Mouse (Mus musculus): ENCODE data around the gene Cul1.
"Not testable (repeated sequence)": the region's sequence is repeated elsewhere in the genome, so short reads cannot be mapped to it uniquely, and the experiment has no call there.

The Cul1 gene

GRCm38 (mm10) chr6:47453098-47453497 lies at the start of gene Cul1:
Cul1 (plus strand) TSS chr6:47453398.
- in situ Hi-C loops (cut with MboI; ENCODE audit: unreplicated experiment in 2 of 2) = loop anchor here in 1 of 2 experiments (10.0 kb wide), 1 partner anchor 138 kb away; no protein-coding TSS in a partner anchor

- in situ Hi-C loops (cut with MboI; ENCODE audit: unreplicated experiment in 2 of 2) = loop anchor here in 1 of 2 experiments (5.0 kb wide), 1 partner anchor 38 kb away; no protein-coding TSS in a partner anchor
Measured at GRCm38 (mm10) chr6:47404419-47405382, 48.5 kb upstream of the Cul1 start.

DNA sequence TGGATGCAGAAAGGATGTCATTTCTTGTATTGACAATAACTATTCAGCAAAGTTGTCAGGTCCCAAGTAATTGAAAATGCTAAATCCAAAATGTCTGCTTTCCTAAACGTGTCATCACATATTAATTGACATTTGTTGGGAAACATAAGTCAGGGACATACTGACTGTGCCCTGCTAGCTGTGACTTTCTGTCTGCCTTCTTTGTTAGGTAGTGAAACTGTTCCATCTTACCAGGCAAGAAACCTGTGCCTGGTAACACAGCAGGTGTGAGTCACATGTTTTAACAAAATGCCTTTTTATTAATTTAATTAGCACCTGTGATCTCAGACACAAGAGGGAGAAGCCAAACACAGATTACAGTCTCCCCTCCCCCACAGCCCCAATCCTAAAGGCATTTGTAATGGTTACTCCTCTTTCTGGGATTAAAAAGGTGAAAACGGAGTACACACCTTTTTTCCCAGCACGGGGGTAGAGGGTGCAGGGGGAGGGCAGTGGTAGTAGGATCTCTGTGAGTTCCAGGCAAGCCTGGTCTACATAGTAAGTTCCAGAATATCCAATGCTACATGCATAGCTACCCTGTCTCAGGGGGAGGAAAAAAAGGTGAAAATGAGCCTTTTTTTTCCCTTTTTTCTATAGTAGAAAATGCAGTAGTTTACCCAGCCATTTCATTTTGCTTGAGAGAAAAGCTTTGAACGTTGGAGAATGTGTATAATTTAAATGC lies 40.2 kb upstream of the Cul1 start:
- in situ Hi-C loops (cut with MboI; ENCODE audit: unreplicated experiment in 2 of 2) = no loop called here

DNA sequence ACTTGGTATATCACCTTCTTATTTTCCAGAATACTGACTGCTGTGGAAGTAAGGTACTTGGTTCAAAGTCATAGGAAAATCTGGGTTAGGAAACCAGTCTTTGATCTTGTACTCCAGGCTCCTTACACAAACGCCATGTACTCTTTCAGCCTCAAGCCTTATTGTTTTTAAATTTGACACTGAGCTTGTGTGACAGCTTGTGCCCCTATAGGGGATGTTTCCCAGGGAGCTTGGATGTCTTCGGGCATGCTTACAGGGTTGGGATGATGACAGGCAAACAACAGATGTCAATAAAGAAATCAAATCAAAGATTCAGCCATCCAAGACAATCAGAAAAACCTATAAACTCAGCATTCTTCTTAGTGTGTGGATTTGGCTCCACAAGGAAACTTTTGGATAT lies 39.5 kb upstream of the Cul1 start:
- in situ Hi-C loops (cut with MboI; ENCODE audit: unreplicated experiment in 2 of 2) = no loop called here

DNA sequence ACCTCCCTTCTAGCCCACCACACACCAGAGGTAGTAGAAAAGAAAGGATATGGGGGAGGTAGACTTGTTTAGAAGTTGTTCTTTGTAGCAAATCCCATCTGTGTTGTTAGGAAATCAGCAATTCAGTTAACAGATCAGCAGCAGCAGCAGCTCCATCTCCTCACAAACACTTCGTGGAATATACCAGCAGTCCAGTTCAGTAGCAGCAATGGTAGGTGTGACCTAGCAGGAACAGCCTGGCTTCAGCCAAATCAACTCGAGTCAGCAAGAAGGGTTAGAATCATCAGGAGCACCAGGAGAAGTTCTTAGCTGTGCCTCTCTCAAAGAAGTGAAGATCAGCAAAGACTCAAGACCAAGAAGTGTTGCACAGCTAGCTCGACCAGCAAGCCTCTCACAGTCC lies 34.5 kb upstream of the Cul1 start:
- in situ Hi-C loops (cut with MboI; ENCODE audit: unreplicated experiment in 2 of 2) = no loop called here

DNA sequence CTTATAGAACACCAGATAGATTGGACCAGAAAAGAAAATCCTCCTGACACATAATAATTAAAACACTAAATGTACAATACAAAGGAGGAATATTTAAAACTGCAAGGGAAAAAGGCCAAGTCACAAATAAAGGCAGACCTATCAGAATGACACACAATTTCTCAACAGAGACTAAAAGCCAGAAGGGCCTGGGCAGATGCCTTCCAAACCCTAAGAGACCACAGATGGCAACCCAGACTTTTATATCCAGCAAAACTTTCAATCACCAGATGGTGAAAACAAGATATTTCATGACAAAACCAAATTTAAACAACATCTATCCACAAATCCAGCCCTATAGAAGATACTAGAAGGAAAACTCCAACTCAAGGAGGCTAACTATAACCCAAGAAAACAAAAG lies 33.0 kb upstream of the Cul1 start:
- in situ Hi-C loops (cut with MboI; ENCODE audit: unreplicated experiment in 2 of 2) = no loop called here

GRCm38 (mm10) chr6:47421221-47421620 lies 32.0 kb upstream of the Cul1 start:
- in situ Hi-C loops (cut with MboI; ENCODE audit: unreplicated experiment in 2 of 2) = no loop called here

DNA sequence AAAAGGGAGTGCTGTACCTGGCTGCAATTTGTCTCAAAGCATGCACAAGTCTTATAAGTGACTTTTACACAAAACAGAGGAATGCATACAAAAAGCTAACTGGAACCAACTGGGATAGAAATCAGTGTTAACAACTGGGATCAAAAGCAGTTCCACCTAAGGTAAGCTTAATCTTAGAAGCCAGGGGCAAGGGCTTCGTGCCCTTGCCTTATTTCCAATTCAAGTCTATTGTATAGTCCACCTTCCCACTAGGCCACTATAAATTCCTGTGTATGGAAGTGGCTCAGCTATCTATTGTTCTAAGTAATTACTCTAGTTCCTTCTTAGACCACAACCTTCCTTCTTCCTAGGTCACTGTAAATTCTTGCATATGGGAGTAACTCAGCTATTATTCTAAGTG lies 27.1 kb upstream of the Cul1 start:
- in situ Hi-C loops (cut with MboI; ENCODE audit: unreplicated experiment in 2 of 2) = no loop called here

DNA sequence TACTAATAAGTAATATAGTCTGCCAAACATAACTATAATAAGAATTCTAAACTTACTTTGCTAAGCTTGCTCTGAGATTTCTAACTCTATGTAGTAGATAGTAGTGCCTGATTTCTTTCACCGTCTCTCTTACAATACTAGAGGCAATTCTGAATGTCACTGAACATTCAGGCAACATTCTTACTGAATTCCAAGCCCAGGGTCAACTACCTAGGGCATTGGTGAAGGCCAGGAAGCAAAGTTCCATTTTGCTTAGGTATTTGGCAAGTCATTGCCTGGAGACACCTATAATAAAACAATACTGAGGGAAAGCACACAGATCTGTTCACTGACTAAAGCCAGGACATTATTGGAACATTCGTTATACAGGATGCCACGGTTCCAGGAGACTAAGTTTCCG lies 26.6 kb upstream of the Cul1 start:
- in situ Hi-C loops (cut with MboI; ENCODE audit: unreplicated experiment in 2 of 2) = not testable (repeated sequence)

- in situ Hi-C loops (cut with MboI; ENCODE audit: unreplicated experiment in 2 of 2) = not testable (repeated sequence)
Measured at GRCm38 (mm10) chr6:47432795-47433194, 20.4 kb upstream of the Cul1 start.

GRCm38 (mm10) chr6:47440080-47440479 lies 13.1 kb upstream of the Cul1 start:
- in situ Hi-C loops (cut with MboI; ENCODE audit: unreplicated experiment in 2 of 2) = loop anchor here in 1 of 2 experiments (5.0 kb wide), 1 partner anchor 33 kb away; no protein-coding TSS in a partner anchor

DNA sequence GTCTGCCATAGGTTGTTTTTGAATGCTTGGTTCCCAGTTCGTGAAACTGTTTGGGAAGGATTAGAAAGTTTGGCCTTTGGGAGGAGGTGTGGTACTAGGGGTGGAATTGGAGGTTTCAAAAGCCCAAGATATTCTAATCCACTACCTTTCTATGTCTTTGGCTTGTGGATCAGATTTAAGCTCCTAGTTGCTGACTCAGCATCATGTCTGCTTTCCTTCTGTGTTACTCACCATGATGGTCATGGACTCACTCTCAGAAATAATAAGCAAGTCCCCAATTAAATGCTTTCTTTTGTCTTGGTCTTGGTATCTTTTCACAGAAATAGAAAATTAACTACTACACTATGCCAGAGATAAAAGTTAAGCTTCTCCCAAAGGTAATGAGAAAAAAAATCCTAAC lies 5.5 kb upstream of the Cul1 start:
- in situ Hi-C loops (cut with MboI; ENCODE audit: unreplicated experiment in 2 of 2) = no loop called here

GRCm38 (mm10) chr6:47453522-47454130 lies 428 bp downstream of the Cul1 start:
- in situ Hi-C loops (cut with MboI; ENCODE audit: unreplicated experiment in 2 of 2) = loop anchor here in 1 of 2 experiments (10.0 kb wide), 1 partner anchor 139 kb away; no protein-coding TSS in a partner anchor

DNA sequence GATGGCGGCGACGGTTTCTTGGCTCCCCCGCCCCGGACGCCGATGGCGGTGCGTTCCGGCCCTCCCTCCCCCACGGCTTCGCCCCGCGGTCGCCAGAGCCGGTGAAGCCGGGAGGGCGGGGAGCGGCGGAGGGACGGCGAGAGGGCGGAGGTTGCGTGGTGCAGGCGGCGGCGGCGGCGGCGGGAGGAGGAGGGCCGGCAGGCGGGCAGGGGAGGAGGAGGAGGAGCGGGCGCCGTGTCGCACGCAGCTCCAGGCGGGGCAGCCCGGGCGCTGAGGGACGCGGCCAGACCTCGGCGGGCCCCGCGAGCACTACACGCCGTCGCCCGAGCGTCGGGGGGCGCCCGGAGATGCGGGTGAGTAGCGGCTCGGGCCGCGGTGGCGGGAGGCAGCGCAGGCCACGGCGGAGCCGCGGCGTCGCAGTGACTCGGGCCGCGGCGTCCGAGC lies 955 bp downstream of the Cul1 start:
- in situ Hi-C loops (cut with MboI; ENCODE audit: unreplicated experiment in 2 of 2) = loop anchor here in 1 of 2 experiments (10.0 kb wide), 1 partner anchor 139 kb away; no protein-coding TSS in a partner anchor

DNA sequence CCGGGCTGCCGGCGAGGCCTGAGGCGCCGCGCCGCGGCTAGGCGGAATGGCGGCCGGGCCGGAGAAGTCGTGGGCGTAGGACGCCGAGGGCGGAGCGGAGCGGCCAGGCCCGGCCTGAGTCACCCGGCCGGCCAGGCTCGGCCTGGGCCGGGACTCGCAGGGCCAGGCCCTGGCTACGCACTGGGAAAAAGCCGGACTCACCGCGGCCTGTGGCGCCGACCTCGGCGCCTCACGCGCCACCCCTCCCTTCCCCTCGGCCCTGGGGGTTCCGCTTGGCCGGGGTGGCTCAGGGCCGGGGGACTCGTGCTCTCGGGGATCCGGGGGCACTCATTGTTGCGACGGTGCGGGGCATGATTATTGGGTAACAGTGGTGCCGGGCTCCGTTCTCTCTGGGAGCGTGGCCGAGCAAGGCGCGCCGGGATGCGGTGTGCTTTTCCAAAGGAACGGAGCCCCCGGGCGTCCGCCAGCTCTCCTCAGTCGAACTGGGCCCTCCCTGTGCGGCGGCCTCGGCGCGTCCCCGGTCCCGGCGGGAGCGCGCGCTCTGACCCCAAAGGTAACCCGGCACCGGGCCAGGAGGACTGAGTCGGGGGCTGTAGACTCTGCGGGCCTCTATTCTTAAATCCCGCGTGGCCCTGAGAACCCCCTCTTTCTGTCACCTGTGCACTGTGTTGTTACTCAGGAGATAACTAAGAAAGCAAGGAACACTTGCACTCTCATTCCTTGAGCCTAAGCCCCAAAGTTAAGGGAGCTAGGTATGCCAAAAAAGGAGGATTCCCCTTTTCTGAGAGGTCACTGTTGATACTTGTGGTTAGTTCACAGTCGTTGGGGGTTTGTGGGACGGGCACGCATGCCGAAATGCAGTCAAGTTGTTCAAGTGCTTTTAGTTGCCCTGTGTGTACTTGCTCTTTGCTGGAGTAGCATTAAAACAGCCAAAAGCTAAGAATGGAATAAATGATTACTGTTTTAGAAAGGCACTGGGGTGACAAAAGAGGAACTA lies 1.7 kb downstream of the Cul1 start:
- in situ Hi-C loops (cut with MboI; ENCODE audit: unreplicated experiment in 2 of 2) = loop anchor here in 1 of 2 experiments (10.0 kb wide), 1 partner anchor 140 kb away; no protein-coding TSS in a partner anchor

GRCm38 (mm10) chr6:47455843-47456242 lies 2.6 kb downstream of the Cul1 start:
- in situ Hi-C loops (cut with MboI; ENCODE audit: unreplicated experiment in 2 of 2) = loop anchor here in 1 of 2 experiments (10.0 kb wide), 1 partner anchor 141 kb away; no protein-coding TSS in a partner anchor

- in situ Hi-C loops (cut with MboI; ENCODE audit: unreplicated experiment in 2 of 2) = loop anchor here in 1 of 2 experiments (10.0 kb wide), 1 partner anchor 142 kb away; no protein-coding TSS in a partner anchor
Measured at GRCm38 (mm10) chr6:47456853-47457252, 3.7 kb downstream of the Cul1 start.

GRCm38 (mm10) chr6:47465400-47465799 lies 12.2 kb downstream of the Cul1 start:
- in situ Hi-C loops (cut with MboI; ENCODE audit: unreplicated experiment in 2 of 2) = no loop called here

GRCm38 (mm10) chr6:47466488-47466887 lies 13.3 kb downstream of the Cul1 start:
- in situ Hi-C loops (cut with MboI; ENCODE audit: unreplicated experiment in 2 of 2) = no loop called here
